Mouse (Mus musculus): Measurements from ENCODE around the gene Arid5a. TPM values are rescaled to one million over a fixed set of nuclear protein-coding genes. Genes with fewer than 3 reads are reported as not detected.

The Arid5a gene
- polyA plus RNA-seq, 1 experiment from 2014 or later = 7.9 TPM

- Histone ChIP-seq H3K27me3 (ENCODE audit: insufficient read depth, low read length) (no peaks in the 10 kb centered on the region), H3K4me1 (ENCODE audit: insufficient read depth, low read length) (no peaks in the 10 kb centered on the region), H3K27ac (ENCODE audit: low read length) (no peak overlapping the region), H3K4me3 (ENCODE audit: low read length) (no peak overlapping the region), H3K9ac (replicated peaks; ENCODE audit: low read length) (no peak overlapping the region), H3K36me3 (ENCODE audit: insufficient read depth, low read length) (no peaks in the 10 kb centered on the region), H3K4me2 (replicated peaks; ENCODE audit: low read depth, low read length) (no peak overlapping the region), H3K9me3 (ENCODE audit: low read length) (no peaks in the 10 kb centered on the region)
- 86% methylated on average over 6 of the region's 6 CpGs for WGBS
- ATAC-seq (ENCODE audit: low FRiP score, low TSS enrichment) = no peak
Observed at GRCm38 (mm10) chr1:36281849-36282248, 25.7 kb upstream of the Arid5a start.

GRCm38 (mm10) chr1:36293470-36293869 is 14.1 kb upstream of the Arid5a start:
- Histone ChIP-seq H3K9ac (replicated peaks; ENCODE audit: low read length) (no peak overlapping the region), H3K27me3 (ENCODE audit: insufficient read depth, low read length) (no peaks in the 10 kb centered on the region), H3K4me1 (ENCODE audit: insufficient read depth, low read length) (no peaks in the 10 kb centered on the region), H3K4me3 (ENCODE audit: low read length) (no peak overlapping the region), H3K36me3 (ENCODE audit: insufficient read depth, low read length) (no peaks in the 10 kb centered on the region), H3K27ac (ENCODE audit: low read length) (no peak overlapping the region), H3K9me3 (ENCODE audit: low read length) (no peaks in the 10 kb centered on the region), H3K4me2 (replicated peaks; ENCODE audit: low read depth, low read length) (no peak overlapping the region)
- 89% methylated on average over 8 of the region's 8 CpGs for WGBS
- ATAC-seq (ENCODE audit: low FRiP score, low TSS enrichment) = no peak

GRCm38 (mm10) chr1:36294402-36294801 is 13.1 kb upstream of the Arid5a start:
- ATAC-seq (ENCODE audit: low FRiP score, low TSS enrichment) = no peak
- Histone ChIP-seq H3K36me3 (ENCODE audit: insufficient read depth, low read length) (no peaks in the 10 kb centered on the region), H3K9me3 (ENCODE audit: low read length) (no peaks in the 10 kb centered on the region), H3K9ac (replicated peaks; ENCODE audit: low read length) (no peak overlapping the region), H3K27ac (ENCODE audit: low read length) (no peak overlapping the region), H3K4me2 (replicated peaks; ENCODE audit: low read depth, low read length) (no peak overlapping the region), H3K4me3 (ENCODE audit: low read length) (no peak overlapping the region), H3K4me1 (ENCODE audit: insufficient read depth, low read length) (no peaks in the 10 kb centered on the region), H3K27me3 (ENCODE audit: insufficient read depth, low read length) (no peaks in the 10 kb centered on the region)
- WGBS = 76% methylated on average over 3 of the region's 3 CpGs

GRCm38 (mm10) chr1:36296466-36297149 is 10.9 kb upstream of the Arid5a start:
- H3K4me3 ChIP-seq (ENCODE audit: low read length) = no peak overlapping the region
- no peak overlapping the region for H3K9ac ChIP-seq (replicated peaks; ENCODE audit: low read length)
- no peaks in the 10 kb centered on the region for H3K4me1 ChIP-seq (ENCODE audit: insufficient read depth, low read length)
- no peaks in the 10 kb centered on the region for H3K36me3 ChIP-seq (ENCODE audit: insufficient read depth, low read length)
- H3K27ac ChIP-seq (ENCODE audit: low read length) = no peak overlapping the region
- no peaks in the 10 kb centered on the region for H3K9me3 ChIP-seq (ENCODE audit: low read length)
- H3K4me2 ChIP-seq (replicated peaks; ENCODE audit: low read depth, low read length) = no peak overlapping the region
- ATAC-seq (ENCODE audit: low FRiP score, low TSS enrichment) = no peak
- 64% methylated on average over 9 of the region's 9 CpGs for WGBS
- no peaks in the 10 kb centered on the region for H3K27me3 ChIP-seq (ENCODE audit: insufficient read depth, low read length)

GRCm38 (mm10) chr1:36298107-36298506 is 9.4 kb upstream of the Arid5a start:
- H3K36me3 ChIP-seq (ENCODE audit: insufficient read depth, low read length) = no peaks in the 10 kb centered on the region
- H3K4me1 ChIP-seq (ENCODE audit: insufficient read depth, low read length) = peaks cover 4% of the 10 kb centered on the region
- ATAC-seq (ENCODE audit: low FRiP score, low TSS enrichment) = no peak
- H3K4me3 ChIP-seq (ENCODE audit: low read length) = no peak overlapping the region
- no peak overlapping the region for H3K4me2 ChIP-seq (replicated peaks; ENCODE audit: low read depth, low read length)
- 78% methylated on average over 4 of the region's 4 CpGs for WGBS
- no peak overlapping the region for H3K9ac ChIP-seq (replicated peaks; ENCODE audit: low read length)
- H3K27me3 ChIP-seq (ENCODE audit: insufficient read depth, low read length) = no peaks in the 10 kb centered on the region
- H3K9me3 ChIP-seq (ENCODE audit: low read length) = no peaks in the 10 kb centered on the region
- no peak overlapping the region for H3K27ac ChIP-seq (ENCODE audit: low read length)

GRCm38 (mm10) chr1:36299126-36299525 is 8.4 kb upstream of the Arid5a start:
- WGBS = 31% methylated on average over 13 of the region's 13 CpGs
- Histone ChIP-seq H3K4me3 (ENCODE audit: low read length) (no peak overlapping the region), H3K9me3 (ENCODE audit: low read length) (no peaks in the 10 kb centered on the region), H3K4me1 (ENCODE audit: insufficient read depth, low read length) (peaks cover 6% of the 10 kb centered on the region), H3K27me3 (ENCODE audit: insufficient read depth, low read length) (no peaks in the 10 kb centered on the region), H3K27ac (ENCODE audit: low read length) (no peak overlapping the region), H3K9ac (replicated peaks; ENCODE audit: low read length) (no peak overlapping the region), H3K36me3 (ENCODE audit: insufficient read depth, low read length) (no peaks in the 10 kb centered on the region), H3K4me2 (replicated peaks; ENCODE audit: low read depth, low read length) (no peak overlapping the region)
- ATAC-seq (ENCODE audit: low FRiP score, low TSS enrichment) = no peak

- H3K9ac ChIP-seq (replicated peaks; ENCODE audit: low read length) = no peak overlapping the region
- no peak overlapping the region for H3K4me3 ChIP-seq (ENCODE audit: low read length)
- H3K9me3 ChIP-seq (ENCODE audit: low read length) = no peaks in the 10 kb centered on the region
- ATAC-seq (ENCODE audit: low FRiP score, low TSS enrichment) = no peak
- no peak overlapping the region for H3K27ac ChIP-seq (ENCODE audit: low read length)
- WGBS = 46% methylated on average over 2 of the region's 2 CpGs
- H3K4me2 ChIP-seq (replicated peaks; ENCODE audit: low read depth, low read length) = no peak overlapping the region
- peaks cover 6% of the 10 kb centered on the region for H3K4me1 ChIP-seq (ENCODE audit: insufficient read depth, low read length)
- no peaks in the 10 kb centered on the region for H3K27me3 ChIP-seq (ENCODE audit: insufficient read depth, low read length)
- no peaks in the 10 kb centered on the region for H3K36me3 ChIP-seq (ENCODE audit: insufficient read depth, low read length)
Observed at GRCm38 (mm10) chr1:36299676-36300075, 7.9 kb upstream of the Arid5a start.

- Histone ChIP-seq H3K36me3 (ENCODE audit: insufficient read depth, low read length) (no peaks in the 10 kb centered on the region), H3K9me3 (ENCODE audit: low read length) (no peaks in the 10 kb centered on the region), H3K4me2 (replicated peaks; ENCODE audit: low read depth, low read length) (no peak overlapping the region), H3K4me3 (ENCODE audit: low read length) (no peak overlapping the region), H3K27ac (ENCODE audit: low read length) (no peak overlapping the region), H3K9ac (replicated peaks; ENCODE audit: low read length) (no peak overlapping the region), H3K27me3 (ENCODE audit: insufficient read depth, low read length) (no peaks in the 10 kb centered on the region), H3K4me1 (ENCODE audit: insufficient read depth, low read length) (peaks cover 6% of the 10 kb centered on the region)
- no peak for ATAC-seq (ENCODE audit: low FRiP score, low TSS enrichment)
- 84% methylated on average over 6 of the region's 6 CpGs for WGBS
Observed at GRCm38 (mm10) chr1:36300486-36300885, 7.0 kb upstream of the Arid5a start.

- no peaks in the 10 kb centered on the region for H3K27me3 ChIP-seq (ENCODE audit: insufficient read depth, low read length)
- whole genome bisulfite sequencing = 76% methylated on average over 8 of the region's 8 CpGs
- no peak overlapping the region for H3K4me3 ChIP-seq (ENCODE audit: low read length)
- peaks cover 6% of the 10 kb centered on the region for H3K4me1 ChIP-seq (ENCODE audit: insufficient read depth, low read length)
- no peak for ATAC-seq (ENCODE audit: low FRiP score, low TSS enrichment)
- no peaks in the 10 kb centered on the region for H3K9me3 ChIP-seq (ENCODE audit: low read length)
- H3K36me3 ChIP-seq (ENCODE audit: insufficient read depth, low read length) = no peaks in the 10 kb centered on the region
- no peak overlapping the region for H3K4me2 ChIP-seq (replicated peaks; ENCODE audit: low read depth, low read length)
- H3K27ac ChIP-seq (ENCODE audit: low read length) = no peak overlapping the region
- no peak overlapping the region for H3K9ac ChIP-seq (replicated peaks; ENCODE audit: low read length)
Observed at GRCm38 (mm10) chr1:36302273-36302672, 5.3 kb upstream of the Arid5a start.

GRCm38 (mm10) chr1:36302957-36303356 is 4.6 kb upstream of the Arid5a start:
- Histone ChIP-seq H3K27ac (ENCODE audit: low read length) (no peak overlapping the region), H3K27me3 (ENCODE audit: insufficient read depth, low read length) (no peaks in the 10 kb centered on the region), H3K9me3 (ENCODE audit: low read length) (no peaks in the 10 kb centered on the region), H3K9ac (replicated peaks; ENCODE audit: low read length) (peak overlapping the region; percentile 53), H3K36me3 (ENCODE audit: insufficient read depth, low read length) (no peaks in the 10 kb centered on the region), H3K4me2 (replicated peaks; ENCODE audit: low read depth, low read length) (peak overlapping the region; percentile 73), H3K4me3 (ENCODE audit: low read length) (peak overlapping the region; percentile 41), H3K4me1 (ENCODE audit: insufficient read depth, low read length) (peaks cover 6% of the 10 kb centered on the region)
- WGBS = 17% methylated on average over 9 of the region's 9 CpGs
- ATAC-seq (ENCODE audit: low FRiP score, low TSS enrichment) = no peak
